Mouse (Mus musculus) liver, postnatal 0 days (tissue): ENCODE results near the gene Pcx.

Experiments
- CTCF ChIP-seq: sonication (generic); IDR thresholded peaks from 2 replicates; pipeline ENCODE4 v1.5.1; 2016; ENCODE audit warnings: antibody characterized with exemption, low read depth
- EP300 ChIP-seq: IDR thresholded peaks from 2 replicates; pipeline ENCODE4 v1.6.1; 2016; ENCODE audit warnings: antibody characterized with exemption, low read depth, mild to moderate bottlenecking

DNA sequence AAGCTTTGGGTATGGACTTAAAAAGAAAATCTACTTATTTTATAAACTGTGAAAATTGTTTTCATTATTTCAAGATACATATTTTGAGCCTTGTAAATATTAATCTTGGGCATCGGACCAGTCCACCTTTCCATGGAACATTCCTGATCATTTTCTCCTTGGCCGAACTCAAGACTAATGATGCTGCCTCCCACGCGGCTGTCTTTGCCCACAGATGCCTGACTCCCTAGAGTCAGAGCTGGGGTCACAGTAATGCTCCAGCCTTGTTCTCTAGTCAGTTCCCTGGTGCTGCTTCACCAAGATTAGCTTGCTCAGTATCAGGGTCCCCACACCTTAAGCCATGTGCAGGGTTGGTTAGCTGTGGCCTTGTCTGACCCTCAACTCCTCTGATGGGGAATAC lies 95.4 kb downstream of the Pcx start:
- TF ChIP-seq CTCF, result no peak
- no peak for TF ChIP-seq EP300
